Mouse (Mus musculus) T-cell, adult 2 months (primary cell): ENCODE data around the gene Rad54l2.

Experiments used
- DNase-seq: peaks from one replicate; pipeline ENCODE4 v3.0.0; 2022; ENCODE audit warnings: low spot score

Gene Rad54l2

GRCm38 (mm10) chr9:106675965-106676364 lies 113.0 kb downstream of the Rad54l2 start:
- DNase-seq, result no peak

- peak; percentile 62 for DNase-seq
Measured at GRCm38 (mm10) chr9:106675480-106675879, 113.5 kb downstream of the Rad54l2 start.

GRCm38 (mm10) chr9:106673860-106674259 lies 115.1 kb downstream of the Rad54l2 start:
- no peak for DNase-seq

DNA sequence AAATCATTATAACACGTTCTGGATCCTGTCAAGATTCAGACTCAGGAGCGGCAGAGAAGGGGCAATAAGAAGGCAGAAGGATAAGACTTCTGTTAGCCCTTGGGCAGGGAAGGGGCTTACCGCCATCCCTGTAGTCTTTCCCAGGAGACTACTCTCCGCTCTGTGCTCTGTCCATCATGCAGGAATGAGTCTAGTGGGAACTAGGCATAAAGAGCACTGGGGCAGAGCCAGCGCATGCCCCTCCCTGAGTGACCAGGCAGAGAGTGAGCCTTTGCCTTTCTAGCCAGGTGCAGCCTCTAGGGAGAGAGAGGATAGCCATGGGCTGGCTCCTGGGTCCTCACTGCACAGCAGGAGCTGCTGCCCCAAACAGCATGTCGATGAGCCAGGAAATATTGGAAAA lies 124.1 kb downstream of the Rad54l2 start:
- no peak for DNase-seq

DNA sequence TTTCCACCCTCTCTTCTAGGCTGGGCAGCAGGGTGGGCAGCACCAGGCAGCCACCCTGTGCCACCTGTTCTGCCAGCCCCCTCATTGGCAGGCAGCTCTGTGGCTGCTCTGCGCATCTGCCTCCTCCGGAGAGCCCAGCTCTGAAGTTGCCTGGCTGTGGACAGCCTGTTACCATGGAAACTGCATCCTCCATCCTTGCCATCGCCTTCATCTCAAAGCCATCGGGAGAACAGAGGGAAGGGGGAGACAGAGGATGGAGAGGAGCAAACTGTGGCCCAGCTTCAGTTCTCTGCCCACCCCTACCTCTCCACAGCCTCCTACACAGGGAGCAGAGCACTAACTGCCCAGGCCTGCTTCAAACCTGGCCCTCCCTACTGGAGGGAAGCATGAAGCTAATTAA lies 124.6 kb downstream of the Rad54l2 start:
- no peak for DNase-seq

- no peak for DNase-seq
Measured at GRCm38 (mm10) chr9:106663200-106663599, 125.8 kb downstream of the Rad54l2 start.

DNA sequence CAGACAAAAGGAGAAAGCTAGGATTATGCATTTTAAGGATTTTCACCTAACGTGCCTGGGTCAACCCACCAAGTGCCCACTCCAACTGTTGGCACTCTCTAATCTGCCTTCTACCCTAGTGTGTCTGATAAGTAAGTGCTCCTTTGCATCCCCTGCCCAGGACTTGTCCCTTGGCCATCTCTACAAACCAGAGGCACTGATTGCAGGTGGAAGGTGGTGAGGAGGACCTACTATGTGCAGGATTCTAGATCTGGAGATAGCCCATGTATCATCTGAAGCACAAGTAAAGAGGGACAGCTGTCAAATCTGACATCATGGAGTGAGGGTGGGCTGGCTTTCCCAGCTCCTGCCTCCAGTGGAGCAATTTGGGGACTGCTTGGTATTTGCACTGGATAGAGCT lies 129.1 kb downstream of the Rad54l2 start:
- no peak for DNase-seq

DNA sequence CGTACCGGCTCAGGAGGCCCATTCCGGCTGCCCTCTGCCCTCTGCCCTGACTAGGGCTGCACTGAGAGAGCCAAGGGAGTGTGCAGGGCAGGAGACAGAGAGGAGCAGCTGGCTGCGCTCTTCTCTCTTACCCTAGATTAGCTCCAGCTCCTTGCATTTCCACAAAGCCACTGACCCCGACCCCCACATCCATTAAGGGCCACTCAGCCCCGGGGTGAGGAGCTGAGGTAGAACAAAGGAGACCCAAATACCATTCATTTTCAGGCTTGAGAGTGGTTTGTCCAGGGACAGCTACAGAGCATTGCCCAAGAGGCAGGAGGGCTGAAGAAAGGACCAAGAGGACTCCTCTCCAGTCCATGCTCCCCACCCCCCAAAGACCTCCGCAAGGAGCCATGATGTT lies 129.6 kb downstream of the Rad54l2 start:
- DNase-seq, result no peak

GRCm38 (mm10) chr9:106657592-106657991 lies 131.4 kb downstream of the Rad54l2 start:
- DNase-seq, result no peak

DNA sequence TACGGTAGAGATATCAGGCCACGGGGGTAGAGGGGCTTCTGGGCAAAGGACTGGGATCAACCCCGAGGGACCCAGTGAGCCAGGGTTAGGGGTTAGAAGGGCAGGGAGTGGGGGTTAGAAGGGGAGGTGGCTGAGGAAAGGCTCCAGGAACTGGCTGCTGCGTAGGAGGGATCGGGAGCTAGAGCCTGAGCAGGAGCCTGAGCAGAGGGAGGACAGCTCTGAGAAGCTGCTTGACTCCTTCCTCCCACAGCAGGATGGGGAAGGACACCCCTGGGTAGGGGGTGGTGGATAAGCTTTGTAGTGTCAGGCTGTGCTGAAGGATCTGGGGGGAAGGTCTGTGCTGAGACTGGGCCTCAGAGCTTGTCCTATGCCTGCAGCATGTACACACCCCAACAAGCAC lies 132.2 kb downstream of the Rad54l2 start:
- DNase-seq, result no peak

DNA sequence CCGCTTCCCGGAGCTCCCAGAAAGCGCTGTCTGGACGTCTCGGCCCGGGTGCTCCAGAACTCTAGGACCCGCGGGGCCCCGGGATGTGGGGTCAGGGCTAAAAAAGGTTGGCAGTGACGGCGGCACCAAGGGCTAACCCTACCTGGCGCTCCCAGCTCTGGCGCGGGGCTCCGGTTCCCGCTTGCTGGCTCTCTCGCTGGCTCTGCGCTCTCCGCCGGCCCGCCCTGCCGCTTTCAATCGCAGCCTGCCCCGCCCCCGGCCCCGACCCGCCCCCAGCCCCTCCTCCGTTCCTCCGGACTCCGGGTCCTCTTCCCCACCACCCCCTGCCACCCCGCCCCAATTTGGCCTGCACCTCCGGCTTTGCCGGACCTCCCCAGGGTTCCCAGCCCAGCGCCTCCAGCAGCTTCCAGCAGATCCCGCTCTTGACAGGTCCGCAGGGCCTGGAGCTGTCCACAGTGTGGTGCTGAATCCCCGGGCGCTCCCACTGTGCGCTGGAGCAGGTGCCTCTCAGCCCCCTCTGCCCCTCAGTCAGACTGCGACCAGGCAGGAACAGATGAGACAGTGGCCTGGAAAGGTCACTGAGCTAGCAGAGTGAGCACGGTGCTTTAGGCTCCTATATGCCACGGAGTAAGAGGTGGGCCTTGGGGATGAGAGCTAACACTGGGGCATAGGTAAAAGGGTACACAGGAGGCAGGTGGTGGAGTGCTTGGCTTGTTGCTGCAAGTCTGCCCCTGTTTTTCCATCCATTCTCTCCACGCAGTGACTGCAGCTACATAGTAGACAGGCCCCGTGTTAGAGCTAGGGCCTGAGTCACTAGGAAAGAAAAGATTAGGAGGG lies 132.9 kb downstream of the Rad54l2 start, which contains the start of gene Grm2:
Gene Grm2, minus strand, starts transcription at position 199 of the 837 bp plus-strand sequence.
- no peak for DNase-seq

- no peak for DNase-seq
Measured at GRCm38 (mm10) chr9:106652720-106653119, 136.3 kb downstream of the Rad54l2 start.

DNA sequence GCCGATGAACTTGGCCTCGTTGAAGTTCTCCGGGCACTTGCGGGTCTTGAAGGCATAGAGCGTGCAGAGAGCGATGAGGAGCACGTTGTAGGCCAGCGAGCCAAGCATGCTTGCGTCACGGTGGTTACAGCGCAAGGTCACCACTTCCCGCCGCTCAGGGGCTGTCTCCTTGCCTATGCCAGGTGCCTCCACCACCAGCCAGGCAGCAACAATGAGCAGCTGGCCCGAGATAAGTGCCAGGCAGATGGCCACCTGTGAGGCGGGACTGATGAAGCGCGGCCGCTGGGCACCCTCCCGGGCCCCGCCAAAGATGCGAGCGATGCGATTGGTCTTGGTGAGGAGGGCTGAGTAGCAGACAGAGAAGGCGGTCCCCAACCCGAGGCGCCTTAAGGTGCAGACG lies 141.8 kb downstream of the Rad54l2 start:
- DNase-seq, result no peak

DNA sequence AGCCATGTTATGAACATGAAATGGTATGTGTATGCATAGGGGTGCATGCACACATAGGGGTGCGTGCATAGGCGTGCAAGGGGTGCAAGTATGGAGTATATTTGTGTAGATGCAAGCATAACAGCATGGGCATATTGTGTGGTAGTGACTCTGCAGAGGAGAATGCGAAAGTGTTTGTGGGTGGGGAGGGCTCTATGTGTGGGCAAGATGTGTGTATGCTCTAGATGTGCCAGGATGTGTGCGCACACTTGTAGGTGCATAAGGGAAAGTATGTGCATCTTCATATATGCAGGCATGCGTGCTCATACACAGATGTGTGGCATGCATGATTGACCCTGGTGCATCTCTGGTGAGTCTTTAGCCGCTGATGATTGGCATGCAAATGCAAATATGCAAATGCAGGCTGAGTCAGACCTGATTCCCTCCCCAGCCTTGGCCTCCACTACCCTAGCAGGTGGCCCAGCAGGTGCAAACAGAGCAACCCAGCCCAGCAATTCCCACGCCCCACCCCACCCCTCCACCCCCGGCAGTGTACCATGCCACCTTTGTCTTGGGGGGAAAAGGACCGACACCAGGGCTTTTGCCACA lies 143.2 kb downstream of the Rad54l2 start:
- no peak for DNase-seq

DNA sequence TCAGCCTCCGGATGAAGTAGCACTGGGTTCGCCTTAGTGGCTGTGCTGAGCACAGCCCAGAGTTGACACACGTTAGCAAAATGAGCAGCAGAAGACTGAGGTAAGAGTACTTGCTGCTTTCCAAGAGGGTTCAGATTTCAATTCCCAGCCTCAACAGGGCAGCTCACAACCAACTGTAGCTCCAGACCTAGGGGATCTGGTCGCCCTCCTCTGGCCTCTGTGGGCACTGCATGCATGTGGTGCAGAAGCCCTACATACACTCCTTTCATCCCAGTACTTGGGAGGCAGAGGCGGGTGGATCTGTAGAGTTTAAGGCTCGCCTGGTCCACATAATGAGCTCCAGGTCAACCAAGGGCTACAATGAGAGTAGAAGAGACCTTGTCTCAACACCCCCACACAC lies 145.2 kb downstream of the Rad54l2 start:
- no peak for DNase-seq

GRCm38 (mm10) chr9:106643128-106643527 lies 145.9 kb downstream of the Rad54l2 start:
- peak; percentile 67 for DNase-seq

DNA sequence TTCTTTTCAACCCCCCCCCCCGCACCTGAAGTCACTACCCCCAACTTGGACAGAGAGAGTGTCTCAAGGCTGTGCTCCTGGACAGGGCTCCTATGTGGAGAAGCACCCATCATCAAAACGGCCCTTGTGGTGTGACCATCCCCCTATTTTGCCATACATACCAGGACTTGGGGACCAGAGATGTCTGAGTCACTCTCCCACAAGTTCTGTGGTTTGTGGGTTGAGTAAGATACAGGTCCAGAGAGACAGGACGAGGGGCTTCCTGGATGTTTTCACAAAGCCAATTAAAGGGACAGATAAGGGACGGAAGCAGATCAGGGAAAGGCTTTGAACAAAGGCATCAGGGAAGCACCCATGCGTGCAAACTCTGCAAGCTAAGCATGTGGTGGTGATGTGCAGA lies 147.6 kb downstream of the Rad54l2 start:
- no peak for DNase-seq

- DNase-seq, result no peak
Measured at GRCm38 (mm10) chr9:106638154-106638553, 150.8 kb downstream of the Rad54l2 start.
